Mouse (Mus musculus) mouse embryonic stem cell (cell line): Measurements from ENCODE around the gene Celf1.

Experiments used
- in situ Hi-C, 2 experiments: fragments of 300-500 bp; cut with MboI; formaldehyde crosslinking; loops; 1 replicate in 1 of 2; 3 replicates in 1 of 2; pipeline ENCODE4 v1.14.3; 2019 to 2020; ENCODE audit warnings: low sequenced_read_pairs in 2 of 2, low pct_unique_long_range_greater_than_20kb in 1 of 2, mixed read lengths in 1 of 2; ENCODE audit not compliant: unreplicated experiment in 1 of 2

Celf1 gene

DNA sequence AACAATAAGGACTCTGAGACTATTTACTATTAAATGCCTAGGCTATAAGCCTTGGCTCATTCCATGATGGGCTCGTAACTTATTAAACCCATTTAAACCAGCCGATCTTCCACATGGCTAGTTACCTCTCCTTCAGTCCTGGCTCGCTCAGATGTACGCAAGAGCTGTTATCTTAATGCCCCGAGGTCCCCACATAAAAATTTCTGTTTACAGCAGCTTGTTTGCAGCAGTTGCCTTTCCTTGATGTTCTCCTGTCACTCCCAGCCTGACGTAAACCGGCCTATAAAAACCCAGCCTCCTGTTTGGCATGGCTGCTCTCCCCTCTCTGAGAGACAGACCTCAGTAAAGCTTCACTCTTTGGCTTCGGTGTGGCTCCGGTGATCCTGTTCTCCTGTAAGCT, 107.2 kb downstream of the Celf1 start:
- in situ Hi-C loops, result no loop called here

DNA sequence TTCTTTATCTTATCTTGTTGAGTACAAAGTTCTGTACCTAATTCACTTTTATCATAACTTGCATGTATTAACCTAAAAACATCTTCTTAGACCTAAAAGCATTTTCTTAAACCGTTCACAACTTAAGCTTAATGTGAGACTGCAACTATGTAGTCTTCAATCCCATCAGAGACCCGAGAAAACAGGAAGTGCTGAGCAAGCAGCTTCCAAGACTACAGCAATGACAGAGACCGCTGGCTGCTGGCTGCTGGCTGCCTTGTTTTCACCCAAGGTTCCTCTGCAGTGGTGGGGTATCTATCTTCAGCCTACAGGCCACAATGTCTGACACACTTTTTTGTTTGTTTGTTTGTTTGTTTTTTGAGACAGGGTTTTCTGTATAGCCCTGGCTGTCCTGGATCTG, 111.7 kb downstream of the Celf1 start:
- in situ Hi-C loops, result no loop called here

DNA sequence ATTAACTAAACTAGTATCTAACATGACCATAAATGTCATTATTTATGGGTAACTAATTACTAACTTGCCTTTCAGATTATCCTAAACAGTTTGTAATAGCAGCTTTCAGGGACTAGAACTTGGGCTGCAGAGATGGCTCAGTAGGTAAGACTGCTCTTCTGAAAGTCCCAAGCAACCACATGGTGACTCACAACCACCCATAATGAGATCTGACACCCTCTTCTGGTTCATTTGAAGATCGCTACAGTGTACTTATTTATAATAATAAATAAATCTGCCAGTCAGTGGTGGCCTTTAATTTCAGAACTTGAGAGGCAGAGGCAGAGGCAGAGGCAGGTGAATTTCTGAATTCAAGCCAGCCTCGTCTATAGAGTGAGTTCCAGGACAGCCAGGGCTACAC, 112.6 kb downstream of the Celf1 start:
- in situ Hi-C loops, result no loop called here

DNA sequence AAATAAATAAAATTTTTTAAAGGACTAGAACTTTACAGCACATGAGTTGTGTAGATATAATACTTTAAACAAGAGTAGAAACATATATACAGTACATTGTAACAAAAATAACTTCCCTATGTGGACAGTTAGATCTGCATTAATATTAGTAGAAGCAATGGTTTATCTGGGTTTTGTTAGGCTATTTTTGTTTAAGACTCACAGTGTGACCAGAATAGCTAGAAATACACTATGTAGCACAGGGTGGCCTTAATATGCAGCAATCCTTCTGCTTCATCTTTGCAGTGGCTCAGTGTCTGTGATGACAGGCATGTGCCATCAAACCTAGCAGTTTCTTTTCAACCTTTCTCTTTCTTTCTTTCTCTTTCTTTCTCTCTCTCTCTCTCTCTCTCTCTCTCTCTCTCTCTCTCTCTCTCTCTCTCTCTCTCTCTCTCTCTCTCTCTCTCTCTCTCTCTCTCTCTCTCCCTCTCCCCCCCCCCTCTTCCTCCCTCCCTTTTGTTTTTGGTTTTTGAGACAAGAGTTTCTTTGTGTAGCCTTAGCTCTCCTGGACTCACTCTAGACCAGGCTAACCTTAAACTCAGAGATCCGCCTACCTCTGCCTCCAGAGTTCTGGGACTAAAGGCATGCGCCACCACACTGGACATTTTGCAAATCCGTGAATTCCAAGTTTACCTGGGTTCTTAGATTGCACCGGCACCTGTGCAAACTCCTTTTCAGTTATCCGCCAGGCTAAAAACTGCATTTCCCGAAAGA, 113.2 kb downstream of the Celf1 start:
- in situ Hi-C loops, result no loop called here

DNA sequence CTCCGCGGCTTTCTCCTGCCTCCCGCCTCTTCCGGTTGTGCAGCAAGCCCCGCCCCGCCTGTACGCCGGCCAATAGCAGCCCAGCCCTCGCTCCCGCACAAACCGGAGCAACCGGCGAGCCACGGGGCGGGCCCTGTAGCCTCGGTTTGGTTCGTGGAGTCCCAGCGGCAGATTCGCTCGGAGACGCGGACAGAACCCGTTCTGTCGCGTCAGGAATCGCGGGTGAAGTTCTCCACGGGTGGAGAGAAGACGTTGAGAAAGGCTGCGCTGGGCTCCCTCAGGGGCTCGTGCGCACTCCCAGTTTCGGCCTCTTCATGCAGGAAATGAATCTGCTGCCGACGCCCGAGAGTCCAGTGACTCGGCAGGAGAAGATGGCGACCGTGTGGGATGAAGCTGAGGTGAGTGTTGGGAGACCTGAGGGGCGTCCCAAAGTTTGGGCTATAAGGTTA, 113.8 kb downstream of the Celf1 start, which contains the start of gene Psmc3:
Gene Psmc3 (plus strand): TSS at position 76 of the 449 bp plus-strand sequence.
- in situ Hi-C loops, result no loop called here

DNA sequence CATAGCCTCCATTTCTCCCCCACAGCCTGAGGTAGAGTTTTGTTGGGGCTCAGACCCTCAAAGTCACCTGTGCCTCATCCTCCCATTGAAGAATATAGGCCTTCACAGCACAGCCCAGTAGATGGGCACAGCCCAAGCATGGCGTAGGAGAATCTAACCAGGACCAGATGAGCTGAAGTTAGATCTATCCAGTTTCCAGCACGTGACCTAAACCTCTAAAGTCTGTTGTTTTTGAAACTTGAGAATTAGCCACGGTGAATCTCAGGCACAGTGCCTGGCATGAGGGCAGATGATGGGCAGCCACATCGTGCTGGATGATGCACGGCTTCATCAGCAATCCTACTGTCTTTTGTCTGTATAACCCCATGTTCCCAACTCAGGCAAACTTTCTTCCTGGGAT, 118.3 kb downstream of the Celf1 start:
- in situ Hi-C loops, result no loop called here

DNA sequence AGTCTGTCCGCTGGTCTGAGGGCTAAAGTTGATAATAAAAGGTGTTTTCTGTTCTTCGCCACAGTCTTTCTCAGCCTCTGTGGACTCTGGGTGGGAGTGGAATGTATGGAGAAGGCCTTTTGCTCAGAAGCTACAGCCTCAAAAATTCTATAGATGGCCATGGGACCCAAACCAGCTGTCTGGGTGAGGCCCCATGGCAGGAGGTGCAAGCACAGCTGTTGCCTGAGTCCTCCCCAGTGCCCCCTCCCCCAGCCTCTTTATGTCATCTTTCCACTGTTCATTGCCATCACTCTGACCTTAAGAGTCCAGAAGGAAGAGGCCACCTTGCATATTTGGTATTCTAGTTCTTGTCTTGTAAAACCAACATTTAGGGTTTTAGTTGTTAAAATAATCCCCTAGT, 119.2 kb downstream of the Celf1 start:
- in situ Hi-C loops, result no loop called here

DNA sequence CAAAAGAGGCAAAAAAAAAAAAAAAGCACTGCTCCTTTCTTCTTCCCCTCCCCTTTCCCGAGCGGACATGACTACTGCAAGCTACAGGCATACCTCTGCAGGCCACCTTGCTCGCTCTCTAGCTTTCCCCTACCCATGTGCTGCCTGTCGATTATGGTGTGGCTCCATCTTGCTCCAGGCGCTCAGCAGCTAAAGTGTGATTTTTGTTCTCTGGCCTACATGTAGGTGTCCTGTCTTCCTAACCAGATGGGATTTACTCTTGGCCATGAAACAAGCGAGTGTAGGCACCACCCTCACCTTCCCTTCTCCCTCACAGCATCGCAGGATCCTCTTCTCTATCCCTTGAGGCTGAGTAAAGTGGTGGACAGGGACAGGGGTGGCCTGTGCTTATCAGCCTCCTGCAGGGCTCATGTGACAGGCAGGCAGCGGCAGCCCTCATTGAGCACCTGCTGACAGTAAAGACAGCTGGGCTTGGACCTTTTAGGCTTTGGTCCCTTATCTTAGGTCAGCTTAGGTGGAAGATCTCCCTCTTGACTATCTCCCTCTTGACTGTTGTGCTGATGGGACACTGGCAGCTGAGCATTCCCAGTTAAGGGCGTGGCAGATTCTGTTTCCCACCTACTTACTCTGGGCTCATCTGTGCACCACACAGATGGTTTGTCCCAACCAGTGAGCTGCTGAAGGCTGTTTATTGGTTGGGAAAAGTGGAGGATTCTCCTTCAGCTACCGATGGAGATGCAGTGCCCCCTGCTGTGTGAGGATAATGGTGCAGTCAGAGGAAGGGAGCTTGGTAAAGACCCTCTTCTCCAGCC, 120.6 kb downstream of the Celf1 start:
- in situ Hi-C loops, result no loop called here

DNA sequence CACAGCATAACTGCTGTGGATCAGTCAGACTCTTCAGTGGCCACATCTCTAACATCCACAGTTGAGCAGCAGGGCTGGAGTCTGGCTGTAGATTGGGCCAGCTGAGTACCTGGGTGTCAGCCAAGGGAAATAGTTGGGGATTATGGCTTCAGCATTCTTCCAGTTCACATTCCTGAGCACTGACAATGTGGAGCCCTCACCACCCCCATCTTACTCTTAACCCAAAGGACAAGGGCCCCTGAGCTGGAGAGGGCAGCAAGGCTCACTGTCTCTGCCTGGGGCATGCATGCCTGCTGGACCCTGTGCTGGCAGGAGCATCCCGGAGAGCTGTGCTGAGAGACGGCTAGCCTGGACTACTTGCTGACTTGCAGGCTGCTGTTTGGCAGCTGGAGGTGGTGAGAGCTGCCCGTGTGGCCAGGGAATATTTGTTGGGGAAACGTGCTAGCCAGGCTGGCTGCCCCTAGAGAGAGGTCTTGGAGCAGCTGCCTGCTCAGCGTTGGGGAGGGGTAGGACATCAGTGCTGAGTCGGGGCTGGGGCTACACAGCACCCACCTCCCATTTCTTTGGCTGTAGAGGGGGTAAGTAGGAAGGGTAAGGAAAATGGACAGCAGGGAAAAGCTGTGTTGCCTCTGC, 121.8 kb downstream of the Celf1 start:
- in situ Hi-C loops, result no loop called here

DNA sequence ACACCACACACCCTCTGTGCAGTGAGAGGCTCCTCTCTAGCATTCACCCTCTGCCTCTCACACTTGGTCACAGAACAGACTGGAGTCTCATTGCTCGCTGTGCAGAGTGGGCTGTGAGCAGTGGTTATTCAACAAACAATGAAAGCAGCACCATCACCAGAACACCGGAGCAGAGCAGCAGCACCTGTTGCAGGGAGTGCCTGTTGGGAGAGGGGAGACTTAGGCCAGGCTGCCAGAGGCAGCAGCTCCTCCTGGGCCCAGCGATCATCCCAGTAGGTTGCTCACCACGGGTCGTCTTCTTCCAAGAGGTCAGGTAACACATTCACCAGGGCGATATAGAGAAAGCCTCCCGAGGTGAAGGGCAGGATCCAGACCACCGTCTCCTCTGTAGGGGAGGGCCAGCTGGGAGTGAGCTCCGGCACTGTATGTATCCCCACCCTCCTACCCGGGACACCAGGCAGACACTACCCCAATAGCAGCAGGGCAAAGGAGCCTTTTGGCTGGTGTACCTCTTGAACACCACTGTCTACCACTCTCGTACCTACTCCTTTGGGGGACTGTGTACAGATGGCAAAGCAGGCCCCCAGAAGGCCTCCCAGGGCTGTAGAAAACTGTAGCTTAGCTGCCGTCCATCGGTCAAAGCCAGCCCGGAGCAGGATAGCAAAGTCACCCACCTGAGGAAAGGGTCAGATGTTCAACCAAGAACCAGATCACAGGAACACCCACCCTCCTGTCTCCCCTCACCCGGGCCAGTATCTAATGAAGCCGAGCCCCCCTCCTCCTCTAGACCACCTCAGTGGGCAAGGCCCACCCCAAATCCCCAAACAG, 122.8 kb downstream of the Celf1 start:
- in situ Hi-C loops, result no loop called here

DNA sequence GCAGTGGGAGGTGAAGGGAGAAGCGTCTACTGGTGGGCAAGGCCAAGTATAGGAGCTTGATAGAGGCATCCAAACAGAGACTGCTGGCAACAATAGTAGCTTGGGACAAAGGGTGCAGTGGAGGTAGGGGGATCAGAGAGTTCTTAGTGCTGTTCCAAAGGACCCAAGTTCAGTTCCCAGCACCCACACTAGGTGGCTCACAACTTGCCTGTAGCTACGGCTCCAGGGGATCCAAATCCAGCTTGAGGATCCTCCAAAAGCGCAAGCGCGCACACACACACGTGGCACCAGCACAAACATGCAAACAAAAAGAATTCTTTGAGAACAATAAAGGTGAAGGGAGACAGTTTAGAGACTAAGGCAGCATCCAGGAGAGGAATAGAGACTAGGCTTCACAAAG, 124.0 kb downstream of the Celf1 start:
- in situ Hi-C loops, result no loop called here

DNA sequence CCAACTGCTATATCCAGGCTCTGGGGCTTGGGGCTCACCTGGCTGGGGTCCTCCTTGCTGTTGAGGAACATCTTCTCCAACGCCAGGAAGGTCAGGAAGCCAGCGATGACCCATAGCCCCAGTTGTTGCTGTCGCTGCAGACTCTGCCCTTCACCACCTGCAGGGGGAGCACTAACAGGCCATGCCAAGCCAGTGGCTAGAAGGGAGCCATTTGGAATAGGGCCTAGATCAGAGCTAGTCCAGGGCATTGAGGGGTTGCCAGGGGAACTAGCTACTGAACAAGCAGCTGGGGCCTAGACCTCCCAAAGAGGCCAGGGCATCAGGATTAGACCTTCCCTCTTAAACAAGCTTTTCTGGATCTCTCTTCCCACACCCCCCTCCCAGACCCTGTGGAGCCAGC, 125.4 kb downstream of the Celf1 start:
- in situ Hi-C loops, result no loop called here

DNA sequence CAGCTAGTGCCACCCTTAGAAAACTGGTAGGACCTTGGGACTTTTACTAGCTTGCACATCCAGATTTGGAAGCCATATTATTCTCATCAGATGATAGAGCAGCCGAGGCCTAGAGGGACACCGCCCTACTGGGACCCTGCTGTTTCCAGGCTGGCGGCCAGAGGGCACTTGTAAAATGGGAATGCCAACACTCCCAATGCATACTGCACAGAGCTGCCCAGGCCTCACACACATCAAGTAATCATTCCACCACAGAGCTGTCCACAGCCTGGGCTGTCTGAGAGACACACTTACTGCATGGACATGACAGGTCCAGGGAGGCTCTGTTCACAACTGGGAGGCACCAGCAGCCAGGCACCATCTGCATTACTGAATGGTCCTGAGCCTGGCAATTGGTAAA, 126.3 kb downstream of the Celf1 start:
- in situ Hi-C loops, result no loop called here

DNA sequence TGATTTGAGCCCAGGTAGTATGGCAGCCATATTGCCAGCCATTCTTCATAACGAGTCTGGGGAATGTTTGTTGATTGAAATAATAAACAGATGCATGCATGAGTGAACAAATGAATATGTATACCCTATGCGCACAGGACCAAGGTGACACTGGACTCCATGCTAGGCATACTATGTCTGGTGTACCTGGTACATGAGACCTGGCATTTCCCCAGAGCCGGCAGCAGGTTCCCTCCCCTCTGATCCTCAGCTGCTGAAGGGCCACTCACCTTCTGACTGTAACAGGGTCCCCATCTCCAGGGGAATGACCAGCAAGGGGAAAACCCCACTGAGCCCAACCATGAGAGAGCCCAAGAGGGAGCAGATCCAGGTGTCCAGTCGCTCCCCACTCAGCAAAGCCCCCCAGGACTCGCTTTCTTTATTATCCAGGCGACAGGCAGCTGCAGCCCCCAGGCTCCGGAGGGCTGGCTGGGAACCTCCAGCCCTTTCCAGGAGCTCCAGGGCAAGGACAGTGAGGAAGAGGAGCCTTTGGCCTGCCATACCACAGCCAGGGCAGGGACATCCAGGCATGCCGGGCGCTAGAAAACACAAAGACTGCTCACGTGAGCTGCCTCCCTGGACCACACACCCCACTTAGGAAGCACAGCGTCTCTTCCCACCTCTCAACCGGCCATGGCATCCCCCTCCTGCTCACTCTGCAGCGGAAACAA, 128.1 kb downstream of the Celf1 start:
- in situ Hi-C loops, result no loop called here

DNA sequence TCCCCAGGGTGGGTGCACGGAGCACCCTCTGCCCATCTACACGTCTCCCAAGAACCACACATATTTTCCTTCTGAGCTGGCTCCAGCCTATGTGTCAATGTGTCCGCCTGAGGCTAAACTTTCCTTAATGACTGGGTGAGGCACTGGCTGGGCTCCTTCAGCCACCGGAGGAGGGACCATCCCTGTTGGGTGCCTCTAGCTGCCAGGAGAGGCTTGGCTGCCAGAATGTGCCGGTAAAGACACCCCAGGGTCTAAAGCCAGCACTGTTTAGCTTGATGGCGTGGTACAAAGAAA, 128.6 kb downstream of the Celf1 start:
- in situ Hi-C loops, result no loop called here
